Mouse (Mus musculus) testis, postnatal 14 days (tissue): ENCODE measurements around the gene Smim4.

Source experiments
- DNase-seq: peaks from one replicate; pipeline ENCODE4 v3.0.0; 2021; ENCODE audit warnings: low spot score

Gene Smim4

DNA sequence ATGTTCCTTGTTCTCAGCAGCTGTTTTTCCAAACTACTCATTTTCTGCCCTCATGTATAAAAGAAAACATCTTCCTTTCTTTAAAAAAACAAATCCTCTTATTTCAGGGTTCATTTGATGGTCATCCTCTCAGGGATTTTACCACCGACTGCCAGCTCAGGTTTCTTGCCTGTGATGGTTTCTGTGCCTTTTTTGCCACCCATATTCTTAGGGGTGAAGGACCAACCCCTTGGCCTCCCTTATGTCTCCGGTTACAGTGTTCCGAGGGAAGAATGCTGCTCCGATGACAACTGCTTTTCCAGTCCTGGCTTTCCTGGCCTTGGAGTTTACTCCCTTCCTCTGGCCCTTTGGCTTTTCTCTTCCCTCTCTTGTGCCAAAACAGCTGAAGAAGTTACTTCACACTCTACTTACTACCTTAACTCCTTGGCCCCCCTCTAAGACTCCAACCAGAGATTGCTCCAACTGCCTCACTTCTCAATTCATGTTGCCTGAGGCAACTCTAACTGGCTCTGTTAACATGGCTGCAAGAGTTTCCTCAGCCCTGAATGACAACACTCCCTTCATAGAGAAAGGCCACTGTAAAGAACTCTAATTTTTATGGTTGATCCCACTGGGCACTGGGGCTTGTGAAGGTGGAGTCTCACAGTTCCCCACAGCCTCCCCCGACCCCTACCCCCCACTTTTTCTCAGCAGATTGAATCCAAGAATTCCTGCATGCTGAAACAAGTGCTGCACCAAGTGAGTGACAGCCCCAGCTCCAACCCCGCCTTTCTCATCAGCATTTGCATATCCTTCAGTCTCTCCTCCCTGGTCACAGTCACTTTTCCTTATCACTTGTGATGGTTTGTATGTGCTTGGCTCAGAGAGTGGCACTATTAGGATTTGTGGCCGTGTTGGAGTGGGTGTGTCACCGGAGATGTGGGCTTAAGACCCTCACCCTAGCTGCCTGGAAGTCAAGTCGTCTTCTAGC is 3.4 kb downstream of the Smim4 start:
- no peak for DNase-seq

DNA sequence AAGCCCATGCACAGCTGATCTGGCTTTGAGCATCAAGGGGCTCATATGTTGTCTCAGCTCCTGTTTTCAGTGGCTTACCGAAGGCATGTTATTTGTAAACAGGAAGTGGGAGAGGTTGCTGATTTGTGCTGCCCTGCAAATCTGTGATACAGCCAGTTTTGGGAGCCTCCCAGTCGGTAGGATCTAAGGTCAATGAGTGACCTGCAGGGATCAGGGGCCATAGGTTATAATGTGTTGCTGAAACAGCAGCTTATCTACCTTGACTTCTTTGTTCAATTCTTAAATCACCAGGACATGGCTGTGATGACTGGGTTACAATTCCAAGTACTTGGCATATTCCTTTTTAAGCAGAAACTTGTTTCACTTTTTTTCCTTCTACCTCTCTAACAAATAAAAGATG is 13.2 kb downstream of the Smim4 start:
- DNase-seq, result no peak

DNA sequence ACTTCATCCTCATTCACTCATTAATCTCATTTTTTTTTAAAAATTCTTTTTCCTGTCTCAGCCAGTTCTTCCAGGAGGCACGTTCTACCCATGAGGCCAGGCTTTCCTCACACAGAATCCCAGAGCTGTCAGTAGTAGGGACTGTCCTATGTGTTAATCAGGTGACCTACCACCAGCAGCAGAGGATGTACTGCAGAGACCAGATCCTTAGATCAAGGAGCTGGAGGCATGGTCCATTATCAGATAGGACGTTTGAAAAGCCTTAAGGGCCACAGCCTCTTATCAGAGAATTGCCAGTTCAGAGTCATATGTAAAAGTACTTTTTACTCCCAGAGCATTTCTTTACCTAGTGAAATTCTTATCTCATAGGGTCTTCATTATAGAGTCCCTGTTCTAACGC is 14.7 kb downstream of the Smim4 start:
- DNase-seq, result no peak

DNA sequence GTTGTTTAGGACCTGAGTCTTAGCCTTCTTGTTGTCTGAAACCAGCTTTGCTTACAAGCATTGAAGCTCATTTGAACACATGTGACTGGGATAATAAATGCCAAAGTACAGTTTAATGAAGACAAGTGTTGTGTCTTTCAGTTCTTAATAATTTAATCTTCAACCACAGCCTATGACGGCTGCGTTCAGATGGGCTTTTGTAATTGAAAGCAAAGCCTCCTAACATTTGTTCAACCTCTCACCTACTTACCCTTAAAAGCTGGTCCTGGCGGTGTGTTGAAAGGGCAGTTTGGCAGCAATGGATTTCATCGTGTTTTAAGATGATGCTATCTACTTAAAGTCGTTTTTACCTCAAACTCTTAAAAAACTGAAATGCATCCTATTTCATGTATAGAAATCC is 16.6 kb downstream of the Smim4 start:
- no peak for DNase-seq

DNA sequence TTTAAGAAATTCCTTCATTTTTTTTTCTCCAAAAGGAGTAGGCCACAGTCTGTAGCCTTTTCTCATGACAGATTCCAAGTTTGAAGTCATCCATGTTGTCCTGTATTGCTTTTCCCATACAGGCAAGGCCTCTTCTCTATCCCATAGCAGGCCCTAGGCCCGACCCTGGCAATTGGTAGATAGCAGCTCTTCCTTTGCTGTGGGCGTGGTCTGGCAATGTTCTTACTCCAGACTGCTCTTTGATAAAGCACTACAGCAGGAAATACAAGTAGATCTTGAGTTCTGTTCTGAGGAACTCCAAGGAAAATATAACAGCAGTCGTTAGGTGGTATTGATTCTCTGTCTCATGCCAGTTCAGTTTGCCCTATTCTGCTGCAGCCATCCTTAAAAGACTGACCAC is 18.1 kb downstream of the Smim4 start:
- DNase-seq, result no peak

DNA sequence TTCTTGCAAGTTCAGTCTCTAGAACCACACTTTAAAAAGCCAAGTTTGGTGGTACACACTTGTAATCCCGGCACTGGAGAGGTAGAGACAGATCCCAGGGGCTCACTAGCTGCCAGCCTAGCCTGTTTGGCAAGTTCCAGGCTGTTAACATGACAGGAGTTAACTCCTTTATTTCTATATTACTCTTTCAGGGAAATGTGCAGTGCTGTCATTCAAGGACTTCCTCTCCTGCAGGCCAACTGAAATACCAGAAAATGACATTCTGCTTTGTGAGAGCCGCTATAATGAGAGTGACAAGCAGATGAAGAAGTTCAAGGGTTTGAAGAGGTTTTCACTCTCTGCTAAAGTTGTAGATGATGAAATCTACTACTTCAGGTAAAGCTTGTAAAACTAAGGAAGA is 23.6 kb downstream of the Smim4 start:
- no peak for DNase-seq

DNA sequence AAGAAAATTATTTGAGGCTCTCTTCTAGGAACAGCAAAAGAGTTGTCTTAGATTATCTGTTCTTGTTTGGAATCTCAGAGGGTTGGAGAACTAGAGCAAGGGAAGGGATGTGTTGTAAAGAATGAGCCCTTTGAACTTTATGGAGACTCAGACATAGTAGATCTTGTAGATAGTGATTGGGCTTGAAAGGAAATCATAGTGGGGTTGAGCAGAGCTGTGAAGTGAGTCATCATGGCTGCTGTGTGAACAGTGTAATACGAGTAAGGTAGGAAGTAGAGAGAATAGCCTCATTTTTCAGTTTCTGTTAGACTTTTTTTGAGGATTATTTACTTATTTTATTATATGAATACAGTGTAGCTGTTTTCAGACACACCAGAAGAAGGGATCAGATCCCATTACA is 38.8 kb downstream of the Smim4 start:
- DNase-seq, result no peak

DNA sequence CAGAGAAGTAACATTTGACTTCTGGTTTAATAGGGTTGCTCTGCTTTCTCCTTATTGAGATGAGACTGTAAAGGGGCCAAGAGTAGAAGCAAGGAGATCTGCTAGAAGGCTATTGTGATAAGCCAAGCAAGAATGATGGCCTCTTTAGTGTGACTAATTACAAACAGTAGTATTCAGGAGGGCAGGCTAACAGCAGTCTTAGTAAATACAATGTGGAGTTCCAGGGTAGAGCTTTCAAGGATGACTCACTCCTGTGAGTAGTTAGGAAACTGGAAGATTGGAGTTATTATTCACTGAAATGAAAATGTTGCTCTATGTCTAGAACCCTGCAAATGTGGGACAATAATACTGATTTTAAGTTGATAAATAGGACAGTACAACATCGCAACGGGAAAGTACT is 40.2 kb downstream of the Smim4 start:
- no peak for DNase-seq

DNA sequence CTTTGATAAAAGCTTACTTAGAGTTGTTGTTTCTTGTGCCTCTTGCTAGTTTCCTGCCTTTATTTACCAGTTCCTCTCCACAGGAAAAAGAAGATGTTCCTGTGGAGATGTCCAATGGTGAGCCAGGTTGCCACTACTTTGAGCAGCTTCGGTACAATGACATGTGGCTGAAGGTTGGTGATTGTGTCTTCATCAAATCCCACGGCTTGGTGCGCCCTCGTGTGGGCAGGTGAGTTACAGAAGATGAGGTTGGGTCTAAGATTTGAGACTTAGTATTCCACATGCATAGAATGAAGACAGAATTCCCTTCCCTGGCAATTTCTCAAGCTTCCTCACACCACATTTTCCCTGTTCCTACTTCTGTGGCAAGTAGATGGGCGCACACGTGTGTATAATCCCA is 41.3 kb downstream of the Smim4 start:
- DNase-seq, result no peak

DNA sequence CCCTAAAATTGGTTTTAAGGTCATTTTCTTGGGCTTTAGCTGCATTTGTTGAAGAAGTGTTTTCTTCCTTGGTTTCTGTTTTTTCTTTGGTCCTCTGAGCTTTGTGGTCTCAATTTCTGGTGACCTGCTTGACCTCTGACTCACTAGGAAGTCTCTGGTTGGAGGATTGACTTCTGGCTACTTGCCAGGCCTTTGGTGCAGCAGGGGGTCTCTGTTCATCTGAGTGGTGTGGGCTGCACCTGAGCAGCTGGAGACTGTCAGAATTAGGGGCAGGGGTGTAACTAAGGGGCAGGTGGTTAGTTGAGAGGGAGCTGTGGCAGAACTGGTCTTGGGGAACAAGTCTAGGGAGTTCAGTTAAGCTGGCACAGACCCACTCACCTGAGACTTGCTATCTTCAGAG is 47.6 kb downstream of the Smim4 start:
- no peak for DNase-seq

DNA sequence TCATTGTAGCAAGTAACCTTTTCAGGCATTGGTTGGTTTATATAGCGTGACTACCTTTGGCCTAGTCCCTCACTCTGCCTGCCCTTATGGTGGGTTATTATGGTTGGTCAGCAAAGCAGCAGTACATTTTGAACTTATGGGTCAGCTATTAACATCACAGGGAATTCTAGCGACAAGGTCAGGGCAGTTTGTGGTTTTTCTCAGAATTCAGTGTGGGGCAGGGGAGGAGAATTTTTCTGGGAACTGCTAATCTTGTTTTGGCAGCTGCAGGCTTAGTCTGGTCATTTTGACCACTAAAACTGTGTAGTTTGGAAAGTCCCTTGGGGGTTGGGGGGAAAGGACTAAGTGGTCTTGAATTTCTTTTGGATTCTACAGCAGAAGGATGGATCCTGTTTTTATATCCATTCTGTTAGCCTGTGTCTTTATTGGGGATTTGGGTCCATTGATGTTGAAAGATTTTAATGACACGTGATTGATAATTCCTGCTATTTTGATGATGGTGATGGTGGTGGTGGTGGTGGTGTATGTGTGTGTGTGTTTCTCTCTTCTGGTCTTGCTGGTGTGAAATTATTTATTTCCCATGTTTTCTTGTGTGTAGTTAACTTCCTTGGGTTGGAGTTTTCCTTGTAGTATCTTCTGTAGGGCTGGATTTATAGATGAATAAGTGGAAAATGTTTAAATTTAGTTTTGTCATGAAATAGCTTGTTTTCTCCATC is 49.3 kb downstream of the Smim4 start:
- DNase-seq, result no peak

DNA sequence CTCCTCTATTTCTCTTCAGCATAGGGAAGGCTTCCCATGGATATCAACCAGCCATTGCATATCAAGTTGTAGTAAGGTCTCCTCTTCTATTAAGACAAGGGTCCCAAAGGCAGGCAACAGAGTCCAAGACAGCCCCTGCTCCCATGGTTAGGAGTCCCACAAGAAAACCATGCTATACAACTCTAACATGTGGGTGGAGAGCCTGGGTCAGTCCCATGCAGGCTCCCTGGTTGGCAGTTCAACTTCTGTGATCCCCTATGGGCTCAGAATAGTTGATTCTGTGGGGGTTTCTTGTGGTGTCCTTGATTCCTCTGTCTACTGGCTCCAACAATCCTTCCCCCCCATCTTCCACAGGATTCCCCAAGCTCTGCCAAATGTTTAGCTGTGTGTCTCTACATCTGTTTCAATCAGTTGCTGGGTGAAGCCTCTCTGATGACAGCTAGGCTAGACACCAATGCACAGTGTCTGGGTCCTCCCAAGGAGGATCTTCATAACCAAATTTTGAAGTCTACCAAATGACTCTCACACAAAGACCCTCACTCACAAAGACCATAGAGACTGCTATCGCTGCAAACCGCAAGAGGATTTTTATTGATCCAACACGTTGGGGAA is 50.1 kb downstream of the Smim4 start:
- DNase-seq, result no peak

DNA sequence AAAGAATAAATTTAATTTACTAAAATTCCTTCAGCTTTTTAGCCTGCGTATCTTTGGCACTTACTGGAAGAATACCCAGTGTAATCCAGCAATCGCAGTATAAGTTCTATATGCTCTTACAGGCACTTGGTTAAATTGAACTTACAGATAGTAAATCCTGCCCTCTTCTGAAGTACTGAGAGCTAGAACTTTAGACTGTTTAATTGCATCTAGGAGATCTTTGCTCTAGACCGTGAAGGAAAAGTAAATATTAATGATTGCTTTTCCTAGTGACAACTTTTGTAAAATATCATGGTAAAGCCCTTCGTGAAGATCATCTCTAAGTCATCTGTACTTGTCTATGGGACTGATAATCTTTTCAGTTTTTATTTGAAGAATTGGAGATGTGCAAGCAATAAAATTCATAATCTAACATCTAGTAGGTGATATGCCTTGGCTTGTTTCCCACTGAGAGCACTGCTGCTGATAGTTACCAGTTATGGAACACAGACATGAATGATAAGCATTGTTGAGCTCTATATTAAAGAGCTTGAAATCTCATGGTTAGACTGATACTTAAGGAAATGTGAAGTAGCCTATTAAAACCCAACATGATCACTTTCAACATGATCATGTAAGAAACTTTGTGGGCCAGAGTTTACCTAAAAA is 59.5 kb downstream of the Smim4 start:
- no peak for DNase-seq

DNA sequence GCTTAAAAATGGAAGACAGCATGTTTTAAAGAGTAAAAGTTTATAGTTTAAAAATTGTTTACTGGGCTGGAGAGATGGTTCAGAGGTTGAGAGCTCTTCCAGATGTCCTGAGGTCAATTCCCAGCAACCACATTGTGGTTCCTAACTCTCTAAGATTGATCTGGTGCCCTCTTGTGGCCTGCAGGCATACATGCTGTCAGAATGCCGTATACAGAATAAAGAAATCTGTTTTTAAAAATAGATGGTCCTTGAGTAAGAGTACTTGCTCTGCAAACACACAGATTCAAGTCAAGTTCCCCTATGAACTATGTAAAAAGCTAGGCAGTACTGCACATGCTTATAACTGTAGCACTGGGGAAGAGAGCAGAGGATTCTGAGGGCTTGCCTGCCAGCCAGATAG is 66.5 kb downstream of the Smim4 start:
- DNase-seq, result no peak

DNA sequence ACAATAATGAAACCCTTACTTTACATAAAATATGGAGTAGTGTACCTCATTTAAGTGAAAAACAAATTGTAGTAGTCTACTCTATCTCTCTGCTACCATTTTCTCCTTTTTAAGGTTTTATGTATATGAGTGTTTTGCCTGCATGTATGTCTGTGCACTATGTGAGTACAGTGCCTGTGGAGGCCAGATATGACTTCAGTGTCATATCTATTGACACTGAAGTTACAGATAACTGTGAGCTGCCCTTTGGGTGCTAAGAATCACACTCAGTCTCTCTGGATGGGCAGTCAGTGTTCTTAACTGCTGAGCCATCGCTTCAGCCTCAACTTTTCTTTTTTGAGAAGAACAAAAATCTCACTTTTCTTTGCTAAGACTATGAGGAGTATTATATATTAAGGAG is 82.9 kb downstream of the Smim4 start:
- DNase-seq, result no peak

DNA sequence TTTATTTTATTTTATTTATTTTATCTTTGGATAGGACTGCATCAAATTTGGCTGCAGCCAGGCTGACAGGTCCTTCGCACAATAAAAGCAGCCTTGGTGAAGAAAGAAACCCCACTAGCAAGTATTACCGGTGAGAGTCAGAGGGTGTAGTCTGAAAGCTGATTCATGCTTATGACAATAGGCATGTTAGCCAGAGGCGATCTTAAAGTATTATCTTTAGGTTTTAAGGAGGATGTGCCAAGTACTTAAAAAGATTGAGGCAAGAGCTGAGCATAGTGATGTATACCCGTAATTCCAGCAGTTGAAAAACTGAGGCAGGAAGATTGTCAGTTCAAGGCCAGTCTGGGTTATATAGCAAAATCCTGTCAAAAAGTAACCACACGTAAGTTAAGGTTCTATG is 83.5 kb downstream of the Smim4 start:
- DNase-seq, result no peak
